Mouse (Mus musculus) effector memory CD4-positive, alpha-beta T cell, adult 7 months (primary cell): ENCODE measurements around the gene Ccdc88c. TPM values are rescaled to one million over a fixed set of nuclear protein-coding genes. Genes with fewer than 3 reads are reported as not detected.

ENCODE experiments used
- polyA plus RNA-seq: library from polyadenylated mRNA; unstranded; fragments of 100-300 nt; shearing (Covaris generic); gene quantifications from one replicate; pipeline ENCODE4 v1.2.1, GENCODE M21; 2017

Gene Ccdc88c
- 168 TPM for polyA plus RNA-seq

GRCm38 (mm10) chr12:101028954-101029731, at the start of gene Ccdc88c:
Gene Ccdc88c (minus strand): TSS chr12:101029056.

GRCm38 (mm10) chr12:100907598-100908297, 121.1 kb downstream of the Ccdc88c start, which contains the start of gene Gpr68:
Gene Gpr68 (minus strand): TSS chr12:100908198.

Other genes with a start within 250 kb of the Ccdc88c start
- 18.0 TPM for gene Dglucy, start 250.0 kb downstream of the Ccdc88c start, polyA plus RNA-seq
- gene Gpr68, start 120.9 kb downstream of the Ccdc88c start, polyA plus RNA-seq: 101 TPM
- gene Ppp4r3a, start 54.6 kb upstream of the Ccdc88c start, polyA plus RNA-seq: 134 TPM